Mouse (Mus musculus) hindbrain, embryonic 16.5 days (tissue): ENCODE data around the gene Epn1. TPM values are rescaled to one million over a fixed set of nuclear protein-coding genes. Genes with fewer than 3 reads are reported as not detected.

Experiments used
- ATAC-seq: fragments of 200-750 bp; cut with Nextera tagmentation; 2 replicates; pipeline ENCODE4 v1.8.0; 2017; ENCODE audit warnings: moderate TSS enrichment, moderate library complexity
- H3K27ac ChIP-seq: fragments of 300-500 bp; sonication (generic); 2 replicates; pipeline ENCODE4 v1.5.1; 2014; ENCODE audit warnings: low read depth, mild to moderate bottlenecking, control low read depth, low read length, moderate library complexity
- H3K27me3 ChIP-seq: fragments of 300-500 bp; sonication (generic); replicated peaks from 2 replicates; pipeline ENCODE4 v1.6.1; 2014; ENCODE audit warnings: low read length; ENCODE audit not compliant: control insufficient read depth, insufficient read depth
- H3K36me3 ChIP-seq: fragments of 300-500 bp; sonication (generic); 2 replicates; pipeline ENCODE4 v1.6.1; 2014; ENCODE audit warnings: mild to moderate bottlenecking, low read length, moderate library complexity, mixed read lengths; ENCODE audit not compliant: control insufficient read depth, insufficient read depth
- H3K4me1 ChIP-seq: fragments of 300-500 bp; sonication (generic); 2 replicates; pipeline ENCODE4 v1.6.1; 2014; ENCODE audit warnings: low read depth, low read length; ENCODE audit not compliant: control insufficient read depth, insufficient read depth
- H3K4me2 ChIP-seq: fragments of 300-500 bp; sonication (generic); 2 replicates; pipeline ENCODE4 v1.6.1; 2014; ENCODE audit warnings: mild to moderate bottlenecking, low read length, control low read depth, moderate library complexity
- H3K4me3 ChIP-seq: fragments of 300-500 bp; sonication (generic); 2 replicates; pipeline ENCODE4 v1.5.1; 2014; ENCODE audit warnings: mild to moderate bottlenecking, low read length, control low read depth, moderate library complexity
- H3K9ac ChIP-seq: fragments of 300-500 bp; sonication (generic); 2 replicates; pipeline ENCODE4 v1.6.1; 2014; ENCODE audit warnings: low read depth, mild to moderate bottlenecking, control low read depth, low read length, moderate library complexity
- H3K9me3 ChIP-seq: fragments of 300-500 bp; sonication (generic); 2 replicates; pipeline ENCODE4 v1.6.1; 2014; ENCODE audit warnings: mild to moderate bottlenecking, low read length, moderate library complexity; ENCODE audit not compliant: control insufficient read depth
- WGBS: fragments of 180-500 bp; shearing (Covaris S2); extraction: QIAGEN DNeasy Blood & Tissue Kit; methylation state at CpG from one replicate; pipeline ENCODE4 v1.1.7; 2014; 5-methylcytosine and 5-hydroxymethylcytosine counted together
- polyA plus RNA-seq: library from polyadenylated mRNA; unstranded; fragments of >200 nt; fragmentation: Nextera tagmentation; extraction: Ambion mirVana; gene quantifications from 2 replicates; pipeline ENCODE4 v1.2.1, GENCODE M21; 2015

The Epn1 gene
- 115 and 124 TPM in 2 replicates for polyA plus RNA-seq

GRCm38 (mm10) chr7:5080010-5080751 lies at the start of gene Epn1:
Gene Epn1, plus strand, starts transcription at chr7:5080235.
- Histone ChIP-seq H3K27ac (peak within 1 kb of the TSS; percentile 93), H3K36me3 (peaks cover 29% of the 10 kb centered on the region)
- under 1% methylated on average over 78 of the region's 81 CpGs for WGBS

GRCm38 (mm10) chr7:5030554-5031275 lies 49.3 kb upstream of the Epn1 start:
- peaks cover 53% of the 10 kb centered on the region for H3K36me3 ChIP-seq
- H3K4me3 ChIP-seq = no peak overlapping the region
- ATAC-seq = no peak
- peaks cover 28% of the 10 kb centered on the region for H3K9me3 ChIP-seq
- 81% methylated on average over 62 of the region's 63 CpGs for WGBS
- H3K4me1 ChIP-seq = no peaks in the 10 kb centered on the region
- no peaks in the 10 kb centered on the region for H3K27me3 ChIP-seq
- no peak overlapping the region for H3K27ac ChIP-seq
- no peak overlapping the region for H3K9ac ChIP-seq
- no peak overlapping the region for H3K4me2 ChIP-seq

More at GRCm38 (mm10) chr7:5080010-5080751, at the start of gene Epn1:
- Histone ChIP-seq H3K4me1 (peaks cover 15% of the 10 kb centered on the region), H3K9me3 (no peaks in the 10 kb centered on the region), H3K4me3 (peak within 1 kb of the TSS; percentile 99), H3K4me2 (peak within 1 kb of the TSS; percentile 58), H3K9ac (peak within 1 kb of the TSS; percentile 99), H3K27me3 (no peaks in the 10 kb centered on the region)
- ATAC-seq = peak; percentile 98

- no peaks in the 10 kb centered on the region for H3K4me1 ChIP-seq
- peaks cover 58% of the 10 kb centered on the region for H3K36me3 ChIP-seq
- no peak overlapping the region for H3K4me3 ChIP-seq
- no peak for ATAC-seq
- H3K4me2 ChIP-seq = no peak overlapping the region
- H3K9me3 ChIP-seq = peaks cover 28% of the 10 kb centered on the region
- no peak overlapping the region for H3K27ac ChIP-seq
- 72% methylated on average over 39 of the region's 46 CpGs for WGBS
- H3K27me3 ChIP-seq = no peaks in the 10 kb centered on the region
- no peak overlapping the region for H3K9ac ChIP-seq
Measured at GRCm38 (mm10) chr7:5031496-5031895, 48.5 kb upstream of the Epn1 start.

- Histone ChIP-seq H3K36me3 (peaks cover 55% of the 10 kb centered on the region), H3K27ac (no peak within 1 kb of the TSS), H3K9me3 (peaks cover 28% of the 10 kb centered on the region), H3K9ac (no peak within 1 kb of the TSS), H3K4me2 (no peak within 1 kb of the TSS), H3K4me1 (peaks cover 5% of the 10 kb centered on the region; the same call in 1 of the 2 replicates), H3K27me3 (no peaks in the 10 kb centered on the region), H3K4me3 (no peak within 1 kb of the TSS)
- ATAC-seq = no peak
- 90% methylated on average over 3 of the region's 3 CpGs for WGBS
Measured at GRCm38 (mm10) chr7:5033818-5034217, 46.2 kb upstream of the Epn1 start, which contains the start of gene 4632433K11Rik. Gene 4632433K11Rik, plus strand, starts transcription at chr7:5034118.

- WGBS = 96% methylated on average over 17 of the region's 17 CpGs
- Histone ChIP-seq H3K27ac (no peak overlapping the region), H3K9me3 (peaks cover 14% of the 10 kb centered on the region), H3K4me1 (peaks cover 5% of the 10 kb centered on the region; the same call in 1 of the 2 replicates), H3K36me3 (peaks cover 38% of the 10 kb centered on the region), H3K4me2 (no peak overlapping the region), H3K4me3 (no peak overlapping the region), H3K27me3 (no peaks in the 10 kb centered on the region), H3K9ac (no peak overlapping the region)
- ATAC-seq = no peak
Measured at GRCm38 (mm10) chr7:5035628-5036027, 44.4 kb upstream of the Epn1 start.

GRCm38 (mm10) chr7:5036136-5036535 lies 43.9 kb upstream of the Epn1 start:
- ATAC-seq = no peak
- H3K4me2 ChIP-seq = no peak overlapping the region
- peaks cover 33% of the 10 kb centered on the region for H3K36me3 ChIP-seq
- H3K4me1 ChIP-seq = peaks cover 5% of the 10 kb centered on the region; the same call in 1 of the 2 replicates
- peaks cover 9% of the 10 kb centered on the region for H3K9me3 ChIP-seq
- 94% methylated on average over 9 of the region's 9 CpGs for WGBS
- H3K4me3 ChIP-seq = no peak overlapping the region
- no peak overlapping the region for H3K9ac ChIP-seq
- no peaks in the 10 kb centered on the region for H3K27me3 ChIP-seq
- H3K27ac ChIP-seq = no peak overlapping the region

GRCm38 (mm10) chr7:5037026-5037425 lies 43.0 kb upstream of the Epn1 start:
- H3K4me3 ChIP-seq = no peak overlapping the region
- 94% methylated on average over 7 of the region's 7 CpGs for WGBS
- peaks cover 5% of the 10 kb centered on the region; the same call in 1 of the 2 replicates for H3K4me1 ChIP-seq
- ATAC-seq = no peak
- no peak overlapping the region; the same call in 1 of the 2 replicates for H3K4me2 ChIP-seq
- H3K9ac ChIP-seq = no peak overlapping the region
- peaks cover 24% of the 10 kb centered on the region for H3K36me3 ChIP-seq
- peaks cover under 1% of the 10 kb centered on the region; the same call in 1 of the 2 replicates for H3K9me3 ChIP-seq
- no peak overlapping the region for H3K27ac ChIP-seq
- H3K27me3 ChIP-seq = no peaks in the 10 kb centered on the region

- H3K9ac ChIP-seq = peak overlapping the region; percentile 71; the same call in 1 of the 2 replicates
- no peak for ATAC-seq
- peak overlapping the region; percentile 91 for H3K27ac ChIP-seq
- peak overlapping the region; percentile 62 for H3K4me2 ChIP-seq
- H3K4me1 ChIP-seq = peaks cover 5% of the 10 kb centered on the region; the same call in 1 of the 2 replicates
- 87% methylated on average over 8 of the region's 8 CpGs for whole genome bisulfite sequencing
- peak overlapping the region; percentile 48 for H3K4me3 ChIP-seq
- peaks cover 19% of the 10 kb centered on the region for H3K36me3 ChIP-seq
- H3K27me3 ChIP-seq = no peaks in the 10 kb centered on the region
- no peaks in the 10 kb centered on the region for H3K9me3 ChIP-seq
Measured at GRCm38 (mm10) chr7:5037467-5037866, 42.6 kb upstream of the Epn1 start.
